Mouse (Mus musculus) lung, embryonic 15.5 days (tissue): ENCODE results near the gene Madcam1. TPM values are rescaled to one million over a fixed set of nuclear protein-coding genes. Genes with fewer than 3 reads are reported as not detected.
A peak's percentile ranks its signal among the peaks of the same experiment; 100 is the strongest.

Experiments
- ATAC-seq: fragments of 200-750 bp; cut with Nextera tagmentation; 2 replicates; pipeline ENCODE4 v1.8.0; 2017; ENCODE audit warnings: moderate number of reproducible peaks, borderline replicate concordance; ENCODE audit not compliant: low FRiP score, low TSS enrichment; ENCODE audit errors: extremely low read depth
- H3K27ac ChIP-seq: fragments of 300-500 bp; sonication (generic); 2 replicates; pipeline ENCODE4 v1.5.1; 2015; ENCODE audit warnings: moderate library complexity, mild to moderate bottlenecking, inconsistent platforms
- H3K27me3 ChIP-seq: fragments of 300-500 bp; sonication (generic); 2 replicates; pipeline ENCODE4 v1.6.1; 2015; ENCODE audit warnings: inconsistent platforms
- H3K36me3 ChIP-seq: fragments of 300-500 bp; sonication (generic); 2 replicates; pipeline ENCODE4 v1.6.1; 2015; ENCODE audit warnings: inconsistent platforms
- H3K4me1 ChIP-seq: fragments of 300-500 bp; sonication (generic); 2 replicates; pipeline ENCODE4 v1.6.1; 2015; ENCODE audit warnings: inconsistent platforms
- H3K4me2 ChIP-seq: fragments of 300-500 bp; sonication (generic); 2 replicates; pipeline ENCODE4 v1.6.1; 2015; ENCODE audit warnings: inconsistent platforms, mild to moderate bottlenecking, moderate library complexity
- H3K4me3 ChIP-seq: fragments of 300-500 bp; sonication (generic); 2 replicates; pipeline ENCODE4 v1.5.1; 2015; ENCODE audit warnings: mild to moderate bottlenecking, inconsistent platforms
- H3K9ac ChIP-seq: fragments of 300-500 bp; sonication (generic); 2 replicates; pipeline ENCODE4 v1.6.1; 2015; ENCODE audit warnings: inconsistent platforms
- H3K9me3 ChIP-seq: fragments of 300-500 bp; sonication (generic); 2 replicates; pipeline ENCODE4 v1.6.1; 2016; ENCODE audit warnings: inconsistent platforms
- WGBS: fragments of 180-500 bp; shearing (Covaris S2); methylation state at CpG from one replicate; pipeline ENCODE4 v1.1.7; 2015; 5-methylcytosine and 5-hydroxymethylcytosine counted together
- polyA plus RNA-seq: library from polyadenylated mRNA; unstranded; fragments of >200 nt; fragmentation: Nextera tagmentation; extraction: Ambion mirVana; gene quantifications from 2 replicates; pipeline ENCODE4 v1.2.1, GENCODE M21; 2015

The Madcam1 gene
- polyA plus RNA-seq, 1 experiment from 2014 or later, result 1.3 TPM

DNA sequence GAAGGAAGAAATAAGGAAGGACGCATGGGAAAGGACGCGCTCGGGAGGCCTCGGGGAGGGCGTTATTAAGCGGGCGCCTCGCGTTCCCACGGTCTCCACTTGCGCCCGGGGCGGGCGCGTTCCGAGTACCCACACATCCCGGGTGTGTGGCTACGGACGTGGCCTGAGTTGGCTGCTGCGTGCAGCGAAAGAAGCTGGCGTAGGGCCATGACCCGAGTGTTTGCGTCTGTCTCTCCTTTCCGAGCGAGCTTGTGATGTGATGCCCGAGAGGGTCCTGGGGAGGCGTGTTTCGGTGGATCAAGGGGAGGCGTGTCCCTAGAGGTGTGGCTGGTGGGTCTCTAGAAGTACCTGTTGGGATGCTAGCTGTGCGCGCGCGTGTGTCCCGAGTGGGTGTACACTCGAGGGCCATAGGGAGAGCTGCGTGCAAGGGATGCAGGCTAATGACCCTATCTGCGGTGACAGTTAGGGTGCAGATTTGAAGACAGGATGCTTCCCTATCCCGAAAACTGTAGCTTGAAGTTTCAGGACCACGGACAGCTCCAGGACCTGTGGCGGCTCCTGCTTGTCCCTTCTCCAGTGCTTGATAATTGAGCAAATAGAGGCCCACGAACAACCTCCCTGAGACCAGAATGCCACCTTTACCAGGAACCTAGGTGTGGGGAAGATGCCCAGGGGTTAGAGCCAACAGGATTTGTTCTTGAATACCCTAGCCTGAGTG lies 53.4 kb downstream of the Madcam1 start:
- H3K4me1 ChIP-seq, result peaks cover 18% of the 10 kb centered on the region
- peak overlapping the region; percentile 94 for H3K4me2 ChIP-seq
- peak overlapping the region; percentile 56 for H3K4me3 ChIP-seq
- H3K27ac ChIP-seq, result no peak overlapping the region
- H3K36me3 ChIP-seq, result no peaks in the 10 kb centered on the region
- H3K9me3 ChIP-seq, result no peaks in the 10 kb centered on the region
- 3% methylated on average over 43 of the region's 43 CpGs for WGBS
- no peak for ATAC-seq
- H3K27me3 ChIP-seq, result peaks cover 48% of the 10 kb centered on the region
- no peak overlapping the region for H3K9ac ChIP-seq

Other genes starting within 250 kb of the Madcam1 start
- gene Vmn2r83, start 195.8 kb upstream of the Madcam1 start, polyA plus RNA-seq, result not detected in 2 replicates
- gene Plpp2, start 130.8 kb upstream of the Madcam1 start, polyA plus RNA-seq, result 33.2 and 34.1 TPM in 2 replicates
- 45.9 and 47.9 TPM in 2 replicates for gene Mier2, start 109.4 kb upstream of the Madcam1 start, polyA plus RNA-seq
- not detected in 2 replicates for gene Theg, start 77.2 kb upstream of the Madcam1 start, polyA plus RNA-seq
- not detected in 2 replicates for gene C2cd4c, start 50.5 kb upstream of the Madcam1 start, polyA plus RNA-seq
- gene Shc2, start 26.6 kb upstream of the Madcam1 start, polyA plus RNA-seq, result 6.2 and 6.7 TPM in 2 replicates
- gene Odf3l2, start 18.8 kb upstream of the Madcam1 start, polyA plus RNA-seq, result not detected in 2 replicates
- gene Tpgs1, start 4.8 kb downstream of the Madcam1 start, polyA plus RNA-seq, result 61.7 and 65.9 TPM in 2 replicates
- 79.5 and 82.0 TPM in 2 replicates for gene Cdc34, start 17.6 kb downstream of the Madcam1 start, polyA plus RNA-seq
- 0.86 and 0.89 TPM in 2 replicates for gene Gzmm, start 24.5 kb downstream of the Madcam1 start, polyA plus RNA-seq
- gene Bsg, start 39.9 kb downstream of the Madcam1 start, polyA plus RNA-seq, result 1,102 and 1,152 TPM in 2 replicates
- gene Hcn2, start 52.1 kb downstream of the Madcam1 start, polyA plus RNA-seq, result 0.05 and 0.10 TPM in 2 replicates
- 41.5 and 49.2 TPM in 2 replicates for gene Polrmt, start 82.0 kb downstream of the Madcam1 start, polyA plus RNA-seq
- gene Fgf22, start 90.5 kb downstream of the Madcam1 start, polyA plus RNA-seq, result 0.12 and 0.30 TPM in 2 replicates
- 89.7 and 91.3 TPM in 2 replicates for gene Rnf126, start 102.4 kb downstream of the Madcam1 start, polyA plus RNA-seq
- 19.2 and 20.5 TPM in 2 replicates for gene Fstl3, start 112.7 kb downstream of the Madcam1 start, polyA plus RNA-seq
- gene Prss57, start 126.4 kb downstream of the Madcam1 start, polyA plus RNA-seq, result 0.40 and 1.9 TPM in 2 replicates
- gene Palm, start 129.0 kb downstream of the Madcam1 start, polyA plus RNA-seq, result 61.3 and 63.7 TPM in 2 replicates
- gene Misp, start 156.4 kb downstream of the Madcam1 start, polyA plus RNA-seq, result 7.7 and 10.2 TPM in 2 replicates
- gene Ptbp1, start 189.9 kb downstream of the Madcam1 start, polyA plus RNA-seq, result 367 and 368 TPM in 2 replicates
- 3.7 and 3.8 TPM in 2 replicates for gene Prtn3, start 209.9 kb downstream of the Madcam1 start, polyA plus RNA-seq
- 29.1 and 32.4 TPM in 2 replicates for gene Plppr3, start 210.1 kb downstream of the Madcam1 start, polyA plus RNA-seq
- 0.25 and 0.72 TPM in 2 replicates for gene Elane, start 221.7 kb downstream of the Madcam1 start, polyA plus RNA-seq
- gene Cfd, start 226.3 kb downstream of the Madcam1 start, polyA plus RNA-seq, result not detected in 2 replicates
- 54.7 and 56.1 TPM in 2 replicates for gene Med16, start 244.4 kb downstream of the Madcam1 start, polyA plus RNA-seq
- 1.2 and 1.7 TPM in 2 replicates for gene Gm26602, start 246.3 kb downstream of the Madcam1 start, polyA plus RNA-seq